Mouse (Mus musculus) left cerebral cortex, postnatal 25 days (tissue): Measurements from ENCODE around the gene Mapk6. TPM values are rescaled to one million over a fixed set of nuclear protein-coding genes. Genes with fewer than 3 reads are reported as not detected.

Source experiments
- DNase-seq, 2 experiments: peaks; one replicate each; pipeline ENCODE4 v3.0.0; 2022; ENCODE audit warnings: low spot score in 2 of 2, mixed read lengths in 1 of 2
- intact Hi-C: fragments of 180-260 bp; cut with DNase I; formaldehyde crosslinking; loops from one replicate; pipeline ENCODE4 v1.15.1; 2025
- total RNA-seq, 2 experiments: library from RNA; stranded (reverse); gene quantifications; 2 replicates each; pipeline ENCODE4 v1.2.3; 2021

Mapk6 gene
- total RNA-seq, 2 experiments from 2014 or later = 73.1 to 74.8 TPM

- intact Hi-C loops = loop anchor here (10.0 kb wide), 1 partner anchor 943 kb away; no protein-coding TSS in a partner anchor
- no peak for DNase-seq
These were observed 61.7 kb downstream of the Mapk6 start for GRCm38 (mm10) chr9:75348066-75348465.

DNA sequence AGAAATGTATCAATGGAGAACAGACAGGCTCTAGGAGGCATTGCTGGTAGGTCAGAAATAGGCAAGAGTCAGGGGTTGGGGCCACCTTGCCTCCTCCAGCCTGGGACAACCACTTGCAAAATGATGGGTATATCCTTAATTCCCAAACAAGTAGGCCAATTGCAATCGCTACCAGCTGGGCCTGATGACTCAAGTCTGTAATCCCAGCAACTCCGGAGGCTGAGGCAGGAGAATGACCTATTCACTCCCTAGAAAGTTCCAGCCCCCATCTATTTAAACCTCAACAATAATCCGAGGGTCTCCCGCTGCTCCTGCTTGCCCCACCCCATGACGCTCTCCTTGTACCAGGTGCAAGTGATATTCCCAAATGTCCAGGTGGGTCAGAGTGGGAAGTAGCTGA is 62.3 kb downstream of the Mapk6 start, which contains the start of gene Bcl2l10:
Gene Bcl2l10 (plus strand): TSS at position 301 of the 400 bp plus-strand sequence.
- intact Hi-C loops = loop anchor here (10.0 kb wide), 1 partner anchor 943 kb away; no protein-coding TSS in a partner anchor
- DNase-seq = no peak

GRCm38 (mm10) chr9:75342433-75342832 is 67.4 kb downstream of the Mapk6 start:
- intact Hi-C loops = loop anchor here (10.0 kb wide), 1 partner anchor 938 kb away; no protein-coding TSS in a partner anchor
- DNase-seq = no peak

- peak; percentile 70 to 97 for DNase-seq
These were observed 71.8 kb downstream of the Mapk6 start for GRCm38 (mm10) chr9:75338016-75338415.

DNA sequence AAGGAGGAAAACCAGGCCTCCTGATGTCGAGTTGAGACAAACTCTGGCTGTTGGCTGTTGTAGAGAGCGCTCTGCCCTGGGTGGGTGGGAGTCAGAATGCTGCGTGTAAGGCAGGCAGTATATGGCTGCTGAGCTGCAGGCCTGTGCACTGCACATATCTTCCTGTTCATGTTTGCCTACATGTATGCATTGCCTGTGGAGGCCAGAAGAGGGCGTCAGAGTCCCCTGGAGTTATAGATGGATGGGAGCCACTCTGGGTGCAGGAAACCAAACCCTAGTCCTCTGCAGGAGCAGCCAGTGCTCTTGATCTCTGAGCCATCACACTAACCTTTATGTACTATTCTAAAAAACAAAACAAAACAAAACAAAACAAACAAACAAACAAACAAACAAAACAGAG is 75.4 kb downstream of the Mapk6 start:
- intact Hi-C loops = no loop called here

More at GRCm38 (mm10) chr9:75338016-75338415, 71.8 kb downstream of the Mapk6 start:
- intact Hi-C loops = loop anchor here (1.0 kb wide), 1 partner anchor 71 kb away; no protein-coding TSS in a partner anchor

DNA sequence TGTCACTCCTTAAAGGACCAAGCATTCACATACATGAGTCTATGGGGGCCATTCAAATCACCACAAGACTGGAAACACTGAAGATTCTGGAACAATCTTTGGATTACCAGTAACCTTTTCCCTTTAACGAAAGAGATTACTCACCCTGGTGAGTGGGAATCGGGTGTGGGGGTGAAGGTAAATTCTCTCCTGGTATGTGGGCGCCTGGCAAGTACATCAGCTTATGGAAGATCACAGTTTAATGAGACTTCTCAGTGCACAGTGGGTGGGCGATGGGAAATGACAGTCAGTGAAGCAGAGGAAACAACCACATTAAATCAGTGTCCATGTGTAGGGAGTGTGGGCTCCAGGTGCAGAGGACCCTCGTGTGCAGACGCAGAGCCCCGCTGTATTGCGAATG is 79.0 kb downstream of the Mapk6 start:
- DNase-seq = peak in 1 of 2 experiments; percentile 89
- intact Hi-C loops = no loop called here

More for the DNA sequence above, 75.4 kb downstream of the Mapk6 start:
- no peak for DNase-seq

DNA sequence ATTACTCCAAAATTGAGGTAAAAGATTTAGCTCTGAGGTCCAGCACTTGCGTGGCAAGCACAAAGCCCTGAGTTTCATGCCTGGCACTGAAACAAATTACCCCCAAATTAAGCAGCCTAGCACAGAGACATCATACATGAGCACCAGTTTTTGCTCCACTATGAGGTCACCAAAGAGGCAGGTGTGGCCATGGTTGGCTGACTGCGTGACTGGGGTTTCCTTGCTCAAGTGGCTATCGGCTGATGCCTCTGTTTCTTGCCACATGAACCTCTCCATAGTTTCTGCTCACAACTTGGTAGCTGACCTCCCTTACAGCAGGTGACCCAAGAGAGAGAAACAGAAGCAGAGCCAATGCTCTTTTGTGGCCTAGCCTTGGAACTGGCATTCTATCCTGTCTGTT is 81.8 kb downstream of the Mapk6 start:
- intact Hi-C loops = no loop called here
- DNase-seq = no peak

GRCm38 (mm10) chr9:75322099-75322885 is 87.5 kb downstream of the Mapk6 start:
- peak; percentile 52 to 76 for DNase-seq
- intact Hi-C loops = no loop called here

DNA sequence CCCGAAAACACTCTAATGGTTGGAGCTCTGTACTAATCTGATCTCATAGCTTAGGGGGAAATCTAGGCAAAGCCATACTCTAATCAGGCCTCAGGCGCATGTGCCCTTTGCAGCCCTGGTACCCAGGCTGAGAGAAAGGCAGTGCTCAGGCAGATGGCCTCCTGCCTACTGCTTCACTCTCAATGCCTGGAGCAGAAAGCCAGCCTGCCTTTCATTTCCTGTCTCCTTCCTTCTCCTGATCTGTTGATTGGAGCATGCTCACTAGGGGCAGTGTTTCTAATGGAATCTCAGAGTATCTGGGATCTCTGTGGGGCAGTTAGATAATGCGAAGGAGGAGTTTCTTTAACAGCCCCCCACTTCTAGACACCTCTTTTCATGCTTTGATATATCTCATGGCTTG is 90.4 kb downstream of the Mapk6 start:
- intact Hi-C loops = no loop called here
- peak in 1 of 2 experiments; percentile 28 for DNase-seq

Other genes with a start within 250 kb of the Mapk6 start
- gene Myo5c, start 178.0 kb downstream of the Mapk6 start, total RNA-seq = 1 to 10 TPM; 3.0 to 4.2 TPM
- gene Gnb5, start 103.7 kb downstream of the Mapk6 start, total RNA-seq = 100 to 1,000 TPM; 151 to 154 TPM
- gene Bcl2l10, start 62.2 kb downstream of the Mapk6 start, total RNA-seq = not detected
- gene Leo1, start 31.5 kb upstream of the Mapk6 start, total RNA-seq = 10 to 100 TPM; 25.5 to 29.1 TPM
- 10 to 100 TPM; 47.2 to 53.0 TPM for gene Tmod3, start 149.7 kb upstream of the Mapk6 start, total RNA-seq
- 100 to 1,000 TPM; 376 to 383 TPM for gene Tmod2, start 201.3 kb upstream of the Mapk6 start, total RNA-seq
- 10 to 100 TPM; 68.1 to 69.2 TPM for gene Lysmd2, start 215.7 kb upstream of the Mapk6 start, total RNA-seq